Mouse (Mus musculus) 3134 (cell line): Measurements from ENCODE around the gene Socs3.

Experiments used
- DNase-seq: peaks from one replicate; pipeline ENCODE4 v3.0.0-alpha.2; 2011; ENCODE audit warnings: low spot score; ENCODE audit not compliant: insufficient read length; ENCODE audit errors: extremely low read depth

The Socs3 gene

DNA sequence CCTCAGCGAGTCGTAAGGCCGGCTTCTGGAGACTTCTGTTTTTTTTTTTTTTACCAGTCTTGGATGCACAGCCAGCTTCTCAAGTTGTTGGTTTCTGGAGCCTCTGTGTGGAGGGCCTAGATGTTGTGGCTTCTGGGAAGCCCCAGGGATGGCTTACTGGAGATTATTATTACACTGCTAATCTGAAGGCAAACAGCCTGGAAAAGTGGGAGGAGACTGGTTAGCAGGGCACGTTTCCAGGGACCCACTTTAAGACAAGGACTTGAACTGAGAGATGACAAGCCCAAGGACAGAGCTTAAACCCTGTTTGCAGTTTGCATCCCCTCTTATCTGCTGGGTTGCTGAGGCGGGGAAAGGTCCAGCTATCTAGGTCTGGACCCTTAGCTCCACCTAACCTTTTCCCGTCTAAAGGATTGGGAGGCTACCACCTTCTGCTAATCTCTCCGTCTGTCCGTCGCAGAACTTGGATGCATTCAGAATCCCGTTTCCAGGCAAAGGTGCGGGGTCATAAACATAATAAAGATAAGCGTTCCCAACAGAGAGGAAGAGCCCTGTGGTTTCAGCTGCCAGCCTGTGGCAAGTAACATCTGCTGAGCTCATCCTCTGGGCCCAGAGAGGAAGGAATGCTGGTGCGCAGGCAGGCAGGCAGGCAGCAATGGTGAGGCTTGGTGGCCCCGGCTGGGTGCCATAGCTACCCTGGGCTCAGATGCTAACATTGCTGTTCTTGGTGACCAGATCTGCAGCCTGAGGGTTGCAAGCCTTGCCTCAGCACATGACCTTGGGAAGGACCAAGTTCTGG is 4.7 kb upstream of the Socs3 start:
- no peak for DNase-seq

- no peak for DNase-seq
Observed at GRCm38 (mm10) chr11:117973569-117973968, 3.7 kb upstream of the Socs3 start.

- DNase-seq = no peak
Observed at GRCm38 (mm10) chr11:117972656-117973558, 3.1 kb upstream of the Socs3 start.

- no peak for DNase-seq
Observed at GRCm38 (mm10) chr11:117971646-117972242, 1.9 kb upstream of the Socs3 start.

DNA sequence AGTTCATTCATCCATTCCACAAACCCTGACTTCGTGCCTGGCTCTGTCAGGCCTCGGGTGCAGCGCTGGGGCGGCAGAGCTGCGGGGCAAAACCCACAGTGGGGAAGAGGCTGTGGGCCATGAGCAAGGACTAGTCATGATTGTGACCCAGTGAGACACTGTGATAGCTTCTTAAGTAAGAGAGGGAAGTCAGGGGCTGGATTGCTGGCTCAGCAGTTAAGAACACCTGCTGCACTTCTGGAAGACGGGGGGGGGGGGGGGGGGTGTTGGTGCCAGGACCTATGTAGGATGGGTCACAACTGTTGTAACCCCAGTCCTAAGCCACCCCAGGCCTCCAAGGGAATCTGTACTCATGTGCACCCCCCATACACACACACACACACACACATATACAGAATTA is 1.3 kb upstream of the Socs3 start:
- DNase-seq = no peak

DNA sequence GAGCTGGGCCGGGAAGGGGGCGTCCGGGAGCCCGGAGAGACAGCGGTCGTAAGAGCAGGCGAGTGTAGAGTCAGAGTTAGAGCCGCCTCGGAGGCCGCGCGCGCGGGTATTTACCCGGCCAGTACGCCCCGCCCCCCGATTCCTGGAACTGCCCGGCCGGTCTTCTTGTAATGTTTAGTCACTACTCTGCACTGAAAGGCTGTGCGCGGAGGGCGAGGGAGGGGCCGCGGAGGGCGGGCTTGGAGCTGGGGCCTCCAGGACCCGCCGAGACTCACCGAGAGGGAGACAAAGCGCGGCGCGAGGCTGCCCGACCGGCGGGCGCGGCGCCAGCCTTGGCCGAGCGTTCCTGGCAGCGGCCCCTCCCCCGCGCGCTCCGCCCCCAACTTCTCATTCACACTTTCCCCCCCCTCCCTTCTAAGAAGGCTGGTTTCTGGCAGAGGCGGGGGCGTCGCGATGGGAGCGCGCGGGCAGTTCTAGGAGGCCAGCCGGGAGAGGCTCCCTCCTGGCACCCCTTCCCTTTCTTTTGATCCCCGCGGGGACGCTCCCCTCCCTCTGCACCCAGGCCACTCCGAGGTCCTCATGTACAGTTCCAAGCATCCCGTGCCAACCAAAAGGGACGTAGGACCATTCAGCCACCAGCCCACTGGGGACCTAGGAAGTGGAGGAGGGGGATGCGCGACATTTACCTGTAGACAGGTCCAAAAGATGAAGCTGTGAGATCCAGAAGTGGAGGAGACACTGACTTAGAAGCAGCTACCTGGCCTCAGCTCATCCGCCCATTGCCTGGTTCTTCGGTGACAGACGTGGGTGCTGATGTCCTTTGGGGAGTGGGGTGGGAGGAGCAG is 525 bp downstream of the Socs3 start:
- DNase-seq = peak; percentile 100

- DNase-seq = no peak
Observed at GRCm38 (mm10) chr11:117968716-117969099, 1.1 kb downstream of the Socs3 start.

DNA sequence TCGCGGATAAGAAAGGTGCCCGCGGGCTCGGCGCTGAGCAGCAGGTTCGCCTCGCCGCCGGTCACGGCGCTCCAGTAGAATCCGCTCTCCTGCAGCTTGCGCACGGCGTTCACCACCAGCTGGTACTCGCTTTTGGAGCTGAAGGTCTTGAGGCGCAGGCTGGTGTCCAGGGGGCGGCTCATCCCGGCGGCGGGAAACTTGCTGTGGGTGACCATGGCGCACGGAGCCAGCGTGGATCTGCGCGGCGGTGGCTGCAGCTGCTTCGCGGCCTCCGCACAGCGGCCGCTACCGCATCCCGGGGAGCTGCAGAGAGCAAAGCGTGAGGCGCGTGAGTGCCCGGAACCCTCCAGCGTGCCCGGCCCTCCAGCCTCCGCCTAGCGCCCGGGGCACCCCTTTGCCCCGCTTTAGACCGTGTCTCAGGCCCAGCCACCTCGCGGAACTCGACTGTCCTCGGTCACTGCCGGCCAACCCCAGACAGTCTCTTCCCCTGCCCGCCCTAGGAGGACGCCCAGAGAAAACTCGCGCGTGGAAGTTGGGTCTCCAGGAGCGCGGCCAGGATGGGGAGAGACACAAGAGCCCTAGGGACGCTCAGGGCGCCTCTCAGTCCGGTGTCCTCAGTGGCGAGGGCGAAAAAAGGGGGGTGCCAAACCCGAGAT is 1.7 kb downstream of the Socs3 start:
- peak; percentile 71 for DNase-seq

- peak; percentile 51 for DNase-seq
Observed at GRCm38 (mm10) chr11:117967249-117968015, 2.4 kb downstream of the Socs3 start.

DNA sequence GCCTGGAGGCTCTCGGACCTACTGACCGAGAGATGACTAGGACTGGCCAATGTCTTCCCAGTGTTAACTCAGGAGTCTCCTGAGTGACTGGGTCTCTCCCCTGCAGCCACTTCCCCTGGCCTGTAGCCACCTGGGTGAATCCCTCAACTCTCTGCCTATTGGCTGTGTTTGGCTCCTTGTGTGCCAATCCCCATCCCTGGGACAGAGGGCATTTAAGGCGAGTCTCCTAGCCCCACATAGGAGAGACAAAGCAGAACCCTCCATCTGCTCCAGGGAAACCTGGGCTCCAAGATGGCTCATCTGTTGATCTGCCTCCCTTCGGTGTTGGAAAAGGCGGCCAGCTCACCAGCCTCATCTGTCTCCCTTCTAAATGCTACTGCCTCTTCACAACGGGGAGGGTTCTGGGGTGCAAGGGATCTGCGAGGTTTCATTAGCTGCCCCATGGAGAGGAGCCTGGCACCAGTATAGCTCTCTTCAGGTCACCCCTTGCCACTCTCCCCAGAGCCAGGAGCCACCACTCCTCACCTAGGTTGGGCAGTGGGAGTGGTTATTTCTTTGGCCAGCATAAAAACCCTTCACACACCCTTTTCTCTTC is 3.2 kb downstream of the Socs3 start:
- DNase-seq = peak; percentile 60

DNA sequence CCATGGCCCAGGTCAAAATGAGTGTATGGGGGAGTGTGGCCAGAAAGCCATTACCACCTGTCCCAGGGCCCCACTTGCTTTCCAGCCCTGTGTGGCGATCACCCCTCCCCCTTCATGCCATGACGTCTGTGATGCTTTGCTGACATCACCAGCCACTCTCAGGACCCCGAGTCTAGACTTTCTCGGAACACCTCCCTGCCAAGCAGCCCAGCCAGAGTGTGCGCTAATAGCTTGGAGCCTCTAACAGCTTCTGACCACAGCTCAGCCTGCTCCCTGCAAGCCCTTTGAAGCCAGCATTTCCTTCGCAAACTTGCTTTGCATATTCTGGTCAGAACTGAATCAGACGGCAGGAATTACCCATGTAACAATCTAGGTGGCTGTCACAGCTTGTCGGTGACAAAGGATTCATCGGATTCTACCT is 4.3 kb downstream of the Socs3 start:
- peak; percentile 55 for DNase-seq

GRCm38 (mm10) chr11:117965052-117965451 is 4.8 kb downstream of the Socs3 start:
- no peak for DNase-seq

DNA sequence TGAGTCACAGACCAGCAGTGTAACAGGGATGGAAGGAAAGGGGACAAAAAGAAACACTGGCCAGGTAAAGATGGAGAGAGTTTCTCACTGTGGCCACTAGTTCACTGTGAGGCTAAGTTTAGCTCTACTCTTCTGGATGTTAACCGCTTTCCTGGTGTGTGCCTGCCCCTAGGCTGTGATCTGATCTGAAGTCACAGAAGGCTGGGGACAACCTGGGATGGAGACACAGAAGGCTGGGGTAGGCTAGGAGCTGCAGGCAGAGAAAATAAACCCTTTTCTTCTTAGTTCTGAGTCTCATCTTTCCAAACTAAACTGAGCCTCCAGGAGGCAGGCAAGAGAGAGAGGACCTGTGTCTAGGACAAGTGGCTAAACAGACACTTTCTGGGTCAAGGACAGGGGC is 5.6 kb downstream of the Socs3 start:
- DNase-seq = no peak

- no peak for DNase-seq
Observed at GRCm38 (mm10) chr11:117963872-117964271, 6.0 kb downstream of the Socs3 start.

GRCm38 (mm10) chr11:117963091-117963793 is 6.6 kb downstream of the Socs3 start:
- DNase-seq = peak; percentile 100

- peak; percentile 67 for DNase-seq
Observed at GRCm38 (mm10) chr11:117962228-117963067, 7.4 kb downstream of the Socs3 start.

- DNase-seq = no peak
Observed at GRCm38 (mm10) chr11:117960601-117961000, 9.2 kb downstream of the Socs3 start.
